Mouse (Mus musculus) right cerebral cortex, adult 18-20 months (tissue): ENCODE measurements around the gene Dynlt3.
"Not testable (repeated sequence)": the region's sequence is repeated elsewhere in the genome, so short reads cannot be mapped to it uniquely, and the experiment has no call there.

Experiments used
- DNase-seq: peaks from one replicate; pipeline ENCODE4 v3.0.0; 2022; ENCODE audit warnings: mixed read lengths

Dynlt3 gene

GRCm38 (mm10) chrX:9662391-9663111, at the start of gene Dynlt3:
Gene Dynlt3, minus strand, starts transcription at chrX:9663003.
- peak; percentile 72 for DNase-seq

GRCm38 (mm10) chrX:9699815-9700214, 37.0 kb upstream of the Dynlt3 start:
- peak; percentile 0 for DNase-seq

GRCm38 (mm10) chrX:9695997-9696396, 33.2 kb upstream of the Dynlt3 start:
- DNase-seq = no peak

- DNase-seq = no peak
Measured at GRCm38 (mm10) chrX:9672040-9672439, 9.2 kb upstream of the Dynlt3 start.

- DNase-seq = no peak
Measured at GRCm38 (mm10) chrX:9671418-9671817, 8.6 kb upstream of the Dynlt3 start.

GRCm38 (mm10) chrX:9652806-9653205, 10.0 kb downstream of the Dynlt3 start:
- no peak for DNase-seq

GRCm38 (mm10) chrX:9640594-9640993, 22.2 kb downstream of the Dynlt3 start:
- DNase-seq = not testable (repeated sequence)

- DNase-seq = peak; percentile 9
Measured at GRCm38 (mm10) chrX:9640126-9640525, 22.7 kb downstream of the Dynlt3 start.
